Comparison of ENCODE assay signal across 8 mouse cellular contexts in genomic region chr4:107962044-107962732, GRCm38 (mm10). TPM values are rescaled to one million over a fixed set of nuclear protein-coding genes. Genes with fewer than 3 reads are reported as not detected.
DNase-seq lines count a peak whose midpoint lies in the region; ATAC-seq and TF ChIP-seq lines count a peak whose summit lies in the region.

No protein-coding gene starts in this region.

- no peak for TF ChIP-seq POLR2A in embryonic fibroblast, embryonic 13.5 days (IDR thresholded peaks at IDR 0.05; ENCODE audit: low read depth, low read length)

- H3K4me2 ChIP-seq in midbrain, embryonic 11.5 days: no peak overlapping the region
- no peak overlapping the region for H3K4me2 ChIP-seq in midbrain, embryonic 15.5 days
- H3K4me2 ChIP-seq in heart, embryonic 15.5 days: peak overlapping the region; percentile 23

- H3K9me3 ChIP-seq in midbrain, embryonic 11.5 days (ENCODE audit: control insufficient read depth, low read length): no peaks in the 10 kb centered on the region
- no peaks in the 10 kb centered on the region for H3K9me3 ChIP-seq in midbrain, embryonic 15.5 days
- no peaks in the 10 kb centered on the region for H3K9me3 ChIP-seq in heart, embryonic 15.5 days (replicated peaks)

- 80% methylated on average over 11 of the region's 11 CpGs for WGBS in midbrain, embryonic 11.5 days
- WGBS in midbrain, embryonic 15.5 days: 62% methylated on average over 11 of the region's 11 CpGs
- 15% methylated on average over 11 of the region's 11 CpGs for WGBS in heart, embryonic 15.5 days

- DNase-seq in midbrain, embryonic 11.5 days (ENCODE audit: low spot score, missing footprints): peak; percentile 61
- peak; percentile 64 for DNase-seq in lung, postnatal 14 days
- DNase-seq in cerebellum, postnatal 25 days: no peak
- no peak for DNase-seq in layer of hippocampus, adult 2 months (ENCODE audit: low spot score in 2 of 2)

- no peak overlapping the region for H3K27ac ChIP-seq in midbrain, embryonic 11.5 days (ENCODE audit: low read depth, low read length)
- no peak overlapping the region for H3K27ac ChIP-seq in midbrain, embryonic 15.5 days
- peak overlapping the region; percentile 21 for H3K27ac ChIP-seq in embryonic fibroblast, embryonic 13.5 days (ENCODE audit: insufficient read depth, low read length)
- peak overlapping the region; percentile 94 for H3K27ac ChIP-seq in heart, embryonic 15.5 days
- no peak overlapping the region for H3K27ac ChIP-seq in layer of hippocampus, adult 2 months

- no peak for TF ChIP-seq CTCF in embryonic fibroblast, embryonic 13.5 days (IDR thresholded peaks at IDR 0.05; ENCODE audit: borderline replicate concordance, insufficient read depth, low read length)
- no peak for TF ChIP-seq CTCF in layer of hippocampus, adult 2 months (conservative IDR thresholded peaks at IDR 0.05)

- no peak overlapping the region for H3K9ac ChIP-seq in midbrain, embryonic 11.5 days (ENCODE audit: low read length)
- no peak overlapping the region for H3K9ac ChIP-seq in midbrain, embryonic 15.5 days
- H3K9ac ChIP-seq in heart, embryonic 15.5 days: no peak overlapping the region

- no peaks in the 10 kb centered on the region for H3K27me3 ChIP-seq in midbrain, embryonic 11.5 days (ENCODE audit: control insufficient read depth, insufficient read depth, low read length)
- no peaks in the 10 kb centered on the region for H3K27me3 ChIP-seq in midbrain, embryonic 15.5 days (replicated peaks)
- H3K27me3 ChIP-seq in heart, embryonic 15.5 days: 0 out of 2 replicates have a peak, but pooled peaks cover 2% of the 10 kb centered on the region

- H3K4me1 ChIP-seq in midbrain, embryonic 11.5 days (ENCODE audit: control insufficient read depth, insufficient read depth, low read length): no peaks in the 10 kb centered on the region; the same call in 1 of the 2 replicates
- 0 out of 2 replicates have a peak, but pooled peaks cover 3% of the 10 kb centered on the region for H3K4me1 ChIP-seq in midbrain, embryonic 15.5 days
- peaks cover 5% of the 10 kb centered on the region; the same call in 1 of the 2 replicates for H3K4me1 ChIP-seq in embryonic fibroblast, embryonic 13.5 days (ENCODE audit: control insufficient read depth, insufficient read depth, low read length)
- H3K4me1 ChIP-seq in heart, embryonic 15.5 days (replicated peaks): peaks cover 19% of the 10 kb centered on the region

- no peak overlapping the region for H3K4me3 ChIP-seq in midbrain, embryonic 11.5 days (ENCODE audit: low read depth, low read length)
- H3K4me3 ChIP-seq in midbrain, embryonic 15.5 days: no peak overlapping the region
- no peak overlapping the region for H3K4me3 ChIP-seq in embryonic fibroblast, embryonic 13.5 days (ENCODE audit: insufficient read depth, low read length)
- H3K4me3 ChIP-seq in heart, embryonic 15.5 days: no peak overlapping the region
- no peak overlapping the region for H3K4me3 ChIP-seq in layer of hippocampus, adult 2 months

- no peaks in the 10 kb centered on the region for H3K36me3 ChIP-seq in midbrain, embryonic 11.5 days (ENCODE audit: control insufficient read depth, insufficient read depth, low read length)
- H3K36me3 ChIP-seq in midbrain, embryonic 15.5 days (replicated peaks): no peaks in the 10 kb centered on the region
- no peaks in the 10 kb centered on the region for H3K36me3 ChIP-seq in heart, embryonic 15.5 days

- ATAC-seq in midbrain, embryonic 11.5 days (ENCODE audit: low FRiP score): no peak
- ATAC-seq in midbrain, embryonic 15.5 days (replicated peaks): no peak
- ATAC-seq in heart, embryonic 15.5 days (replicated peaks; ENCODE audit: insufficient number of reproducible peaks, insufficient read depth, low FRiP score, low read depth): peak; percentile 98
- no peak for ATAC-seq in cerebellum, adult (ENCODE audit: insufficient number of reproducible peaks, low FRiP score, low TSS enrichment)

RNA-seq across cellular contexts. Expression of gene Slc1a7, which starts 5.9 kb away (rescaled TPM):
- not detected in 2 replicates for polyA plus RNA-seq in midbrain, embryonic 11.5 days (2014; fragmentation: Nextera tagmentation; extraction: Ambion mirVana)
- 0.09 TPM in 1 of 2 replicates, not detected in the other for polyA plus RNA-seq in midbrain, embryonic 15.5 days (2015; fragmentation: Nextera tagmentation; extraction: Ambion mirVana)
- polyA plus RNA-seq in embryonic fibroblast, embryonic 13.5 days (2011; ENCODE audit: insufficient read length, low read depth, missing spikeins): not detected in 2 replicates
- 0.05 TPM in 2 replicates for polyA plus RNA-seq in heart, embryonic 15.5 days (2015; fragmentation: Nextera tagmentation; extraction: Ambion mirVana)
- total RNA-seq in layer of hippocampus, adult 2 months (2021): not detected

RNA-seq across cellular contexts. Expression of gene Cpt2, which starts 38.8 kb away (rescaled TPM):
- polyA plus RNA-seq in midbrain, embryonic 11.5 days (2014; fragmentation: Nextera tagmentation; extraction: Ambion mirVana): 34.2 and 35.5 TPM in 2 replicates
- polyA plus RNA-seq in midbrain, embryonic 15.5 days (2015; fragmentation: Nextera tagmentation; extraction: Ambion mirVana): 13.9 and 17.0 TPM in 2 replicates
- polyA plus RNA-seq in embryonic fibroblast, embryonic 13.5 days (2011; ENCODE audit: insufficient read length, low read depth, missing spikeins): 37.1 and 51.8 TPM in 2 replicates
- polyA plus RNA-seq in heart, embryonic 15.5 days (2015; fragmentation: Nextera tagmentation; extraction: Ambion mirVana): 54.0 and 55.1 TPM in 2 replicates
- 1 to 10 TPM; 6.6 to 8.5 TPM for total RNA-seq in layer of hippocampus, adult 2 months (2021)

Comparison
In these comparisons a context has a peak if more than half of its experiments do, and no peak if none do; other contexts are left out.
1. DNase-seq: peak in midbrain, embryonic 11.5 days (single experiment) and lung, postnatal 14 days (single experiment); none in cerebellum, postnatal 25 days (0 of 2) and layer of hippocampus, adult 2 months (0 of 2).
2. H3K27ac ChIP-seq: peak in embryonic fibroblast, embryonic 13.5 days (single experiment) and heart, embryonic 15.5 days (single experiment); none in midbrain, embryonic 11.5 days (single experiment), midbrain, embryonic 15.5 days (single experiment) and layer of hippocampus, adult 2 months (single experiment).